Mouse (Mus musculus): Measurements from ENCODE around the gene Plxnd1. TPM values are rescaled to one million over a fixed set of nuclear protein-coding genes. Genes with fewer than 3 reads are reported as not detected.

The Plxnd1 gene
- total RNA-seq (2018; cell fraction: chromatin; rRNA removed), result 1,000 to 10,000 TPM in 1 of 26 experiments, 100 to 1,000 TPM in 25; 192 to 1,896 (median 380) TPM
- total RNA-seq (2018; cell fraction: cytosol; rRNA removed), result 100 to 1,000 TPM; 198 to 344 (median 273) TPM
- 100 to 1,000 TPM; 233 to 720 (median 426) TPM for total RNA-seq (2018; cell fraction: nucleus; rRNA removed)
- 130 to 283 TPM (median 243 TPM) in 3 replicates for polyA plus RNA-seq (2018)

DNA sequence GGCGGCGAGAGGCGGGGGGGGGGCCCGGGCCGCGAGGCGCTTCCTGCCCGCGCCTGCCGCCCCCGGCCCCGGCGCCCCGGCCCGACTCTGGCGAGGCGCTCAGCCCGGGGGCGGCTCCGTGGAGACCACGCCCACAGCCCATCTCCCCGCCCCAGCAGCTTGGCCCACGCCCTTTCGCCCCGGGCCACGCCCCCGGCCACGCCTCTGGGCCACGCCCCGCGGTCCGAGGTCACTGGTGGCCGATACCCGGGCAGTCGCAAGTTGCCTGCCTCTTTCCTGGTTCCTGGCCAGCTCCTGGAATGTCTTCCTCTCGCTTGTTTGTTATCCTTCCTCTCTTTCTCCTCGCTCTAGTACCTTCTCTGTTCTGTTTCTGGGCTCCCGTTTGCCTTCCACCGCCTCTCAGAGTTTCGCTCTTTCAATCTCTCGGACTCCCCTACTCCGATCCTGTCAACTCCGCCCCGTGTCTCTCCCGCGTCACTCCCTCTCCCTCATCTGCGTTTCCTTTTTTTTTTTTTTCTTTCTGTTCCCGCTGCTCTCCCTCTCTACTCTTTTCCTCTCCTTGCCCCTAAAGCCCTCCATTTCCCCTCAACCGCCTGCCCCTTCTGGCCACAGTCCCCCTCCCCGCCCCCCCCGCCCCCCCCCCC is at the start of gene Plxnd1:
Gene Plxnd1, minus strand, starts transcription at position 129 of the 644 bp plus-strand sequence.
- Histone ChIP-seq H3K36me3 (ENCODE audit: inconsistent target) (no peaks in the 10 kb centered on the region), H3K79me2 (ENCODE audit: inconsistent target) (peaks cover 39% of the 10 kb centered on the region), H3K27ac (peak within 1 kb of the TSS; percentile 92), H3K4me3 (ENCODE audit: inconsistent target) (peak within 1 kb of the TSS; percentile 45)
- WGBS (ENCODE audit: missing documents), result under 1% methylated on average over 40 of the region's 51 CpGs

DNA sequence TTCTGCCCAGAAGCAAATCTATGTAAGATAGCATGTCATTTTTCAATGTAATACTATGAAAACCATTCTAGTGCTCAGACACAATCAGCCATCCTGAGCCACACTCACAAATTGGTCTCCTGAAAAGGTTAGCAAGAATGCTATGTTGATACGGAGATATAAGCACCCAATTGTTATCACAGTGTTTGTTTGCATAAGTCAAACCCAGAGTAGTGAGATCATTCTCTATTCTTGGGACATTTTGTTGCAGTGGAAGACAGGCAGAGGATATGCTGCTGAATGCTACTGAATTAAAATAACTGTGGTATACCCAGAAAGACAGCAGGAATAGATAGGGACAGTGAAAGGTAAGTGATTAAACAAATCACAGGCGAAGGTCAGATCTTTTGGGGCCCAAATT is 49.2 kb upstream of the Plxnd1 start:
- WGBS (ENCODE audit: missing documents), result 100% methylated on average over 2 of the region's 2 CpGs
- peaks cover 13% of the 10 kb centered on the region for H3K36me3 ChIP-seq (ENCODE audit: inconsistent target)

DNA sequence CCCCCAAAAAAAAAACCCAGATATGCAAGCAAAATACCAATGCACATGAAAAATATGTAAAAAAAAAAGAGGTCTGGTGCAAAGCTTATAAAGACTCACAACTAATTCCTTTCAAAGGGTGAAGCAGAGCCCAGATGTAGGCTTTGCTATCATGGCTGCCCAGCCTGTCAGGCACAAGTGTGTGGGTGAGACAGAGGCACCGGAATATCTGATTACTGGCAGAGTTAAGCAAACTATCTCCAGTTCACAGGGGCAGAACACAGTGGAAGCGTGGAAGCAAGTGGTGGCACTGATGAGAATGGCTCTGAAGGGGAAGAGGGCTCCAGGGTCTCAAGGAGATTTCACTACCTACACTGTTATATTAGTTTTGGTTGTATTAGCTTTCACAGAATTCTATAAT is 43.4 kb upstream of the Plxnd1 start:
- WGBS (ENCODE audit: missing documents), result 94% methylated on average over 2 of the region's 2 CpGs
- H3K27ac ChIP-seq, result no peak overlapping the region
- H3K4me3 ChIP-seq (ENCODE audit: inconsistent target), result no peak overlapping the region
- peaks cover 24% of the 10 kb centered on the region; the same call in 1 of the 2 replicates for H3K79me2 ChIP-seq (ENCODE audit: inconsistent target)
- peaks cover 8% of the 10 kb centered on the region for H3K36me3 ChIP-seq (ENCODE audit: inconsistent target)

More for the DNA sequence above, 49.2 kb upstream of the Plxnd1 start:
- Histone ChIP-seq H3K4me3 (ENCODE audit: inconsistent target) (no peak overlapping the region), H3K79me2 (ENCODE audit: inconsistent target) (peaks cover 22% of the 10 kb centered on the region; the same call in 1 of the 2 replicates), H3K27ac (no peak overlapping the region)

DNA sequence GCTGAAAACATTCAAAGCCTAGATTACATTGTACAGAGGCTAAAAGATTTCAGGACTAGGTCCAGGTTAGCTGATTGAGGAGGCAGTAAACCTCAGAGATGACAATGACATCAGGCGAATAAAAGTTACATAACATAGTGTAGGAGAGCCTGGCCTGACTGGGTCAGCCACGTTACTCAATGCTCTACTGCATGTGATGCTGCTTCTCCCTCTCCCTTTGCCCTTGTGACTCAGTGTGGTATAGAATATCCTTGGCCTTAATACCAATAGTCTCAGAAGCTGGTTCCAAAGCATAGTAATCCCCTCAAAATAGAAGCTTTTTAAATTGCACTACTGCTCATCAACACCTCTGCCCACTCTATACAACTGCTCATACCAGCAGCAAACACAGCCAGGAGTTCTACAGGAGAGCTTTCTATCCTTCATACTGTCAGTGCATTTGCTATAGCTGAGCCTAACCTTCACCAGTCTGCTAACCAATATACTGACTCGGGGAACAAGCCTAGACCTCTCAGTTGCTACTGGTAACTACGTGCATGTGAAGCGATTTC is 42.6 kb upstream of the Plxnd1 start:
- 74% methylated on average over 5 of the region's 5 CpGs for WGBS (ENCODE audit: missing documents)
- H3K36me3 ChIP-seq (ENCODE audit: inconsistent target), result no peaks in the 10 kb centered on the region
- peaks cover 24% of the 10 kb centered on the region; the same call in 1 of the 2 replicates for H3K79me2 ChIP-seq (ENCODE audit: inconsistent target)
- no peak overlapping the region for H3K4me3 ChIP-seq (ENCODE audit: inconsistent target)
- peak overlapping the region; percentile 48 for H3K27ac ChIP-seq

DNA sequence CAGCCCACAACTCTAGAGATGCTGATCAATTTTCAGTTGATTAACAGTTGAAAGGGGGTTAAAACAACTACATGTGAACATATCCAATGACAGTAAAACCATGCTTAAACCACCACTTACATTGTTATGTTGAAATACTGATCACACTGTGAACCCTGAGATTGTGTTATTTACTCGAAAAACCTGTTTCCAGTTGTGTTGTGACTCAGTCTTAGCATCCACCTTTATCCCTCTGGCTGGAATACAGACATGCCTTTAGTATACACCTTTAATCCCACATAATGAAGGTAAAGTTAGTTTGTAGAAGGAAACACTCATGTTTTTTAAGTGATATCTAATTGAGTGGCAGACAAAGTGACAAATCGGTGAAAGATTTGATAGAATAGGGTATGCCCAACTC is 41.8 kb upstream of the Plxnd1 start:
- Histone ChIP-seq H3K79me2 (ENCODE audit: inconsistent target) (peaks cover 24% of the 10 kb centered on the region; the same call in 1 of the 2 replicates), H3K27ac (no peak overlapping the region; the same call in 1 of the 2 replicates), H3K4me3 (ENCODE audit: inconsistent target) (no peak overlapping the region), H3K36me3 (ENCODE audit: inconsistent target) (no peaks in the 10 kb centered on the region)
- 93% methylated on average over 2 of the region's 2 CpGs for WGBS (ENCODE audit: missing documents)

DNA sequence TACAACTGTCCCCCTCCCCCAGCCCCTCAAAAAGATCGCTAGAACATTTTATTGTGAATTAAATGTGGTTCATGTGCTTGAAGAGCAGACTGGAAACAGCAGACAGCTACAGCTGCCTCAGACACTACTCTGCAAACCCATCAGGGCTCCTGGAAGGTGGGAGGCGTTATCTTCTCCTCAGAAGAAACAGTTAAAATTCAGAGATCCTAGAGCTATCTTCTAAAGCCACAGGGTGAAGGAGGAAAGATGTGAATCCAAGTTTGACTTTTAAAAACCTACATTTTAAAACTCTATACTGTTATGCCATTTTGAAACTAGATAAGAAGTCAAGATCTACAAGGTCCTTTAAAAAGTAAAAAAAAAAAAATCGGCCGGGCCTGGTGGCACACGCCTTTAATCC is 36.2 kb upstream of the Plxnd1 start:
- H3K79me2 ChIP-seq (ENCODE audit: inconsistent target), result peaks cover 10% of the 10 kb centered on the region; the same call in 1 of the 2 replicates
- 96% methylated on average over 4 of the region's 5 CpGs for WGBS (ENCODE audit: missing documents)
- H3K4me3 ChIP-seq (ENCODE audit: inconsistent target), result no peak overlapping the region
- H3K36me3 ChIP-seq (ENCODE audit: inconsistent target), result no peaks in the 10 kb centered on the region
- no peak overlapping the region for H3K27ac ChIP-seq

DNA sequence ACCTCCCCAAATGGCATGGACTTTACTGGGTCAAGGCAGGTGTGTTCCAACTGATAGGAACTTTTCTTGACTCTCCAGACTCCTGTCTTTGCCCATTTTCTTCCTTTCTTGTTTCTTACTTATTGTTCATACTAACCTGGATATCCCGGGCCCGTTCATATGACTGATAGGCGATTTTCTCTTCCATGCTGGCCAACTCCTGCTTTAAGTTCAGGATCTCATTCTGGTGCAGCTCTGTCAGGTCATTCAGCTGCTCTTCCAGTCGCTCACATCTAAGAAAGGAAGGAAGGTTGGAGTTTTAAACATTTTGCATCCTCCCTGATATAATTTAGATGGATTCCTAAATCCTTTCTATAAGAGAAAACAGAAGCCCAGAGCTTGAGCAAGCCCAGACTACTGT is 29.9 kb upstream of the Plxnd1 start:
- Histone ChIP-seq H3K79me2 (ENCODE audit: inconsistent target) (no peaks in the 10 kb centered on the region), H3K4me3 (ENCODE audit: inconsistent target) (no peak overlapping the region), H3K27ac (no peak overlapping the region), H3K36me3 (ENCODE audit: inconsistent target) (peaks cover 12% of the 10 kb centered on the region; the same call in 1 of the 2 replicates)
- WGBS (ENCODE audit: missing documents), result 94% methylated on average over 4 of the region's 4 CpGs

DNA sequence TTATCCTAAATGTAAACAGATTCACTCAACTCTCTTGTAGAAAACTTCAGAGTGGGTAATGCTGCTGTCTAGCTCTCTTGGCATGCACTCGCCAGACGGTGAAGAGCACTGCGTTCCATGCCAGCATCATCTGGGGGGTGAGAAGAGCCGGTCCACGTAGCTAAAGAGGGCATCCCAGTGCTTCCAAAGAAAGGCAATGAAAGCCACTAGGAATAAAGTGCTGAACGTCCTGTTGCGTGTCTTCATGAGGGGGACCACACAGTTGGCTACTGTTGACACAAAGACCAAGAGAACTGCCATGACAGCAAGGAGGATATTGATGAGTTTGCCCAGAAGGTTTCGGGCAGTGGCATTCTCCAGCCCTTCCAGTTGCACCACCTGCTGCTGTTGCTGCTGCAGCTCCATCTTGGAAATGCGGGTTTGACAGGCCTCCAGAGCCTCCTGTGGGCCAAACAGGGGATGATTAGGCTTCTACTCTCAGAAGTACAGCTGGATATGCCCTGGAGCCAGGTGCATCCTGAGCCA is 27.2 kb upstream of the Plxnd1 start:
- peaks cover 12% of the 10 kb centered on the region; the same call in 1 of the 2 replicates for H3K36me3 ChIP-seq (ENCODE audit: inconsistent target)
- no peak overlapping the region for H3K4me3 ChIP-seq (ENCODE audit: inconsistent target)
- WGBS (ENCODE audit: missing documents), result 81% methylated on average over 9 of the region's 9 CpGs
- no peak overlapping the region for H3K27ac ChIP-seq
- no peaks in the 10 kb centered on the region for H3K79me2 ChIP-seq (ENCODE audit: inconsistent target)

DNA sequence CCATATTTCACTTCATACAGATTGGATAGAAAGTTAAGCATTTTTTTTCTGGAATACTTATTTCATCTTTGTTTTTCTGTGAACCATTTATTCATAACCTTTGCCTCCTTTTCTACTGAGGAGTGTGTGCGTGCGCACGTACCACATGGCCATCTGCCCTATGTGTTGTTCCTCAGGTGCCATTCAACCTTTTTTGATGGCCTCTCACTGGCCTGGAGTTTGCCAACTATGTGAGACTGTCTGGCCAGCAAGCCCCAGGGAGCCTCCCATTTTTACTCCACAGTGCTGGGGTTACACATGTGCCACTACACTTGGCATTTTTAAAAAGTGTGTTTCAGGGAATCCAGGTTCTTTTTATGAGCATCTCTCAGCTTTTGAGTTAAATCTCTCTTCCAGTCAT is 21.1 kb upstream of the Plxnd1 start:
- H3K27ac ChIP-seq, result peak overlapping the region; percentile 49
- 96% methylated on average over 3 of the region's 3 CpGs for WGBS (ENCODE audit: missing documents)
- no peaks in the 10 kb centered on the region for H3K79me2 ChIP-seq (ENCODE audit: inconsistent target)
- H3K4me3 ChIP-seq (ENCODE audit: inconsistent target), result no peak overlapping the region
- no peaks in the 10 kb centered on the region for H3K36me3 ChIP-seq (ENCODE audit: inconsistent target)

DNA sequence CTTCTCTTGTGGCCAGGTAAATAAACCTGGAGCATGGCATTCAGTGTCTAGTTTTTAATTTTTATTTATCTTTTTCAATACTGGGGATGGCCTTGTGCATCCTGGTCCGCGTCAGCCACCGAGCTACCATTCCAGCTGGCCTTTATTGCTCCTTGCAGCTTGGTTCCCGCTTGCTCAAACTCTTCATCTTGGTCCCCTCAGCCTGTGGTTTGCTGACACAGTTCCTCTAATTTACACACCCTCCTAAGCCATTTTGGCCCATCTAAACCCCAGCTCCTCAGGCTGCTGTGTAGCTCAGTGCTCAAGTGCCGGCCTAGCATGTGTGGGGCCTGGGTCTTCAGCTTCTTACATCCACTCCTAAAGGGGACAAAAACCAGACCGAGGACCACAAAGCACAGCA is 19.3 kb upstream of the Plxnd1 start:
- 35% methylated on average over 6 of the region's 6 CpGs for WGBS (ENCODE audit: missing documents)
- Histone ChIP-seq H3K4me3 (ENCODE audit: inconsistent target) (no peak overlapping the region), H3K36me3 (ENCODE audit: inconsistent target) (no peaks in the 10 kb centered on the region), H3K79me2 (ENCODE audit: inconsistent target) (no peaks in the 10 kb centered on the region), H3K27ac (peak overlapping the region; percentile 86)

DNA sequence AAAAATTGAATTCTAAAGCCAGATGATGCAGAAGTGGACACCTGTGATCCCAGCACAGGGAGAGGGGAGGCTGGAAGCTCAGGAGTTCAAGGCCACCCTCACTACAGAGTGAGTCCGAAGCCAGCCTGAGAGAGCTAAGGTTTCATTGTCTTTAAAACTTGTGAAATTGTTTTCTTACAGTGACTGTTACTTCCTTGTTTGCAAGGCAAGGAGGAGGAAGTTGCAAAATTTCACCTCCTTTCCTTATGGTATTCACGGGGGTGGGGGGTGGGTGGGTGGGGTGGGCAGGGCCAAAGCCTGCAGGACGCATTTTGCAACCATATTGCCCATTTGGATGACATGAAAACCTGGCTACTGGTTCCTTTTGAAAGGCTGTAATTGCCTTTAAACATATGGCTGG is 18.9 kb upstream of the Plxnd1 start:
- Histone ChIP-seq H3K79me2 (ENCODE audit: inconsistent target) (no peaks in the 10 kb centered on the region), H3K4me3 (ENCODE audit: inconsistent target) (no peak overlapping the region), H3K36me3 (ENCODE audit: inconsistent target) (no peaks in the 10 kb centered on the region), H3K27ac (peak overlapping the region; percentile 86)
- 4% methylated on average over 3 of the region's 3 CpGs for WGBS (ENCODE audit: missing documents)

DNA sequence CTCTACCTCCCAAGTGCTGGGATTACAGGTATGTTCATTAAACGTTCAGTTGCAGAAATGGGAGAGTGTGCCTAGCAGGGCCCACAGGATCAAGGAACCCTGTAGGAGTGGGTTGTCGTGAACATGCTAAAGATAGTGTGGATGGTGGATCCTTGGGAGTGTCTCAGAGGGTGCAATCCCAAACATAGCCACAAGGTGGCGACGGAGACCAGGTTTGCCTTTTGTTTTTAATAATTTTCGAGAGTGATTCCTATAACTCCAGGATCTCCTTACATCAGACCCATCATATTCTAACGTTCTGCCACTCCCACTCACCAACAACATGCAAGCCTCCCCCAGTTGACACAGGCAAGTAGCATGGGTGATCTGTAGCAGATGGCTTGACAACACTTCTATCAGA is 15.7 kb upstream of the Plxnd1 start:
- WGBS (ENCODE audit: missing documents), result 4% methylated on average over 6 of the region's 6 CpGs
- Histone ChIP-seq H3K79me2 (ENCODE audit: inconsistent target) (no peaks in the 10 kb centered on the region), H3K27ac (no peak overlapping the region), H3K36me3 (ENCODE audit: inconsistent target) (no peaks in the 10 kb centered on the region), H3K4me3 (ENCODE audit: inconsistent target) (no peak overlapping the region)

DNA sequence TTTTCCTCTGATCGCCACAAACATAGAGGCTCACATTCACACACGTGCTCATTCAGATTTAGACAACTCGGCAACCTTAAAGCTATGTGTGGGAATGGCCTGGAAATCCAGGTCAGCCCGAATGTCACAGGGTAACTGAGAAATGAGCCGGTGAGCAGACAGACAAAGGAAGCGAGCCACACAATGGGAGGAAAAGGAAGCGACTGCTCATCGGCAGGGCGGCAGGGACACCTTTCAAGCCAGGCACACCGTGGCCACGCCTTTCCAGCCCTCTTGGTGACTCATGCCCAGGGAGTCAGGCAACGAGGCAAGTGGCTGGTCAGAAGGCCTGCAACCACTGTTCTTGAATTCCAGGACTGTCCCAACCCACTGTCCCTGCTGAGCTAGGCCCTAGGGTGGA is 14.6 kb upstream of the Plxnd1 start:
- Histone ChIP-seq H3K4me3 (ENCODE audit: inconsistent target) (no peak overlapping the region), H3K27ac (no peak overlapping the region), H3K36me3 (ENCODE audit: inconsistent target) (no peaks in the 10 kb centered on the region), H3K79me2 (ENCODE audit: inconsistent target) (no peaks in the 10 kb centered on the region)
- 57% methylated on average over 12 of the region's 12 CpGs for WGBS (ENCODE audit: missing documents)

DNA sequence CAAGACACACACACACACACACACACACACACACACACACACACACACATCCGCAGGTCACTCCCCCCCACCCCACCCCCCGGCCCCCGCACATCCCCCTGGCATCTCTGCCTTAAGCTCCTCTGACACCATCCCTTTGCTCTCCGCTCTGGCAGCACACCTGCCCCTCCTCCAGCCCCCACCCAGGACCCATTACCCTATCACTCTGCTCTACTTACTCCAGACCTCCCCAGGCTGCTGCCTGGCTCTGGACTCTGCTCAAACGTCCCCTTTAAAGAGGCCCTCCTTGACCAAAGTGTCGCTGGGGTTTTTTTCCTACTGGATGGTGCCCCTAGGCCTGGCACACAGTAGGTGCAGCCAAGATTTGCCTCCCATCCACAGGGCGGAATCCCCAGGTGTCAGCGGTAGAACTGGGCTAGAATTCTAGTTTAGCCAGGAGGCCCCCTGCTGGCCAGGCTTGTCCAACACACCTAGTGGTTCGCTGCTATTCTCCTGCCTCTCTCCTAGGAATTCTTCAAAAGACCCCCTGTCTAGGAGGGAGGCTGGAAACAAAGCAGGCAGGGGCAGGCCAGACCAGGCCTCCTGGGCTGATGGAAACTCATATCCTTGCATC is 12.9 kb upstream of the Plxnd1 start:
- no peak overlapping the region for H3K4me3 ChIP-seq (ENCODE audit: inconsistent target)
- WGBS (ENCODE audit: missing documents), result 33% methylated on average over 8 of the region's 9 CpGs
- H3K27ac ChIP-seq, result no peak overlapping the region
- H3K79me2 ChIP-seq (ENCODE audit: inconsistent target), result no peaks in the 10 kb centered on the region
- no peaks in the 10 kb centered on the region for H3K36me3 ChIP-seq (ENCODE audit: inconsistent target)

DNA sequence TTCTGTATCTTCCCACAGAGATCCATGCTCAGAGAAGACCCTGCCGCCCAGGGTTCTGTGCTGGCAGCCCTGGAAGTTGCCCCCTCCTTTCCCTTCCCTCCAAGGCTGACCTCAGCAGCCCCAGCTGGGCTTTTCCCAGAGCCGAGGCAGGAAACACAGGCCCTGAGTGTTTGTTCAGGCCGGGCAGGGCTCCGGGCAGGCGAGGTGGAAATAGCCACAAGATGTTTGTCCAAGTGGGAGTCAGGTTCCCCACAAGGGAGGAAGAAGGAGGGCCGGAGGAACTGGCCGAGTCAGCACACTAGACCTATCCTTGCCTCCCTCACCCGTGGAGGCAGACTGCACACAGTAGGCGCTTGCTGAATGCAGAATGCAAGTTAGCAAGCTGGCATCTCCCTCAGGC is 11.9 kb upstream of the Plxnd1 start:
- Histone ChIP-seq H3K36me3 (ENCODE audit: inconsistent target) (no peaks in the 10 kb centered on the region), H3K79me2 (ENCODE audit: inconsistent target) (no peaks in the 10 kb centered on the region), H3K4me3 (ENCODE audit: inconsistent target) (no peak overlapping the region), H3K27ac (peak overlapping the region; percentile 54)
- WGBS (ENCODE audit: missing documents), result 40% methylated on average over 9 of the region's 9 CpGs
